ENCODE assay signal across 8 mouse cellular contexts in the genomic region with DNA sequence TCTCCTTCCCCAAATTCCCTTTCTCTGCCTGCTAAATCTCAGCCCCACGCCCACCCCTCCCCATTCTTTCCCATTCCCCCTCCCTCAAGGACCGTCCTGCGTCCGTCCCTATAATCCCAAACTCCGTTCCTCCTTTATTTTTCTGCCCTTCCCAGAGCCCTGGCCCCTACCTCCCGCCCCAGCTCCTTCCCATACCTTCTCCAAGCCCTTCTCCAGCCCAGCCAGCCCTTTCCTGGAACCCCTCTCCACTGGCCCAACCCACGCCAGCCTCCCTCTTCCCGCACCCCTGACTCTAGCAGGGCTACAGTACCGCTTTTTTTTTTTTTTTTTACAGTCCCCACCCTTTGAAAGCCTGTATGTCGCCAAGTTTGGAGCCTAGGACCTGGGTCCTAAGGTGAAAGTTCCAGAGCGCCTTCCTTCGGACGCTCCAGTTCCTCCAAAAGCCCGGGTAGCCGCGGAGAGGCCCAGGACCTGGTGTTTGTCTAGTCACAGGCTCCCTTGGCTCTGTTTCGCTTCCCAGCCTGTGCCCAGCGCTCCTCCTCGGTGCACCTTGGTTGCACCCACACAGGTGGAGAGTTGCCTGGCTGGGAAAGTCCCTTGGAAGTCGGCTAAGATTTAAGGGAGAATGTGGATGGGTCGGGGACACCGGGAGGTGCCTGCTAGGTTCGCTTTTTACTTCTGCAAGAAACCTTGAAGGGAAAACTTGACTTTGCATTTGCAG. TPM values are rescaled to one million over a fixed set of nuclear protein-coding genes. Genes with fewer than 3 reads are reported as not detected.
DNase-seq lines count a peak whose midpoint lies in the region; ATAC-seq and TF ChIP-seq lines count a peak whose summit lies in the region.

No protein-coding gene starts in this region.

- no peak; the same call in 1 of the 2 replicates for ATAC-seq in heart, embryonic 15.5 days (replicated peaks; ENCODE audit: insufficient number of reproducible peaks, insufficient read depth, low FRiP score, low read depth)
- ATAC-seq in neural tube, embryonic 15.5 days (ENCODE audit: low FRiP score): 0 out of 2 replicates have a peak, but pooled peaks have one; percentile 33

- peaks cover 21% of the 10 kb centered on the region for H3K4me1 ChIP-seq in liver, adult 2 months (ENCODE audit: control insufficient read depth, insufficient read depth, low read length)
- peaks cover 47% of the 10 kb centered on the region for H3K4me1 ChIP-seq in heart, embryonic 15.5 days (replicated peaks)
- peaks cover 51% of the 10 kb centered on the region for H3K4me1 ChIP-seq in limb, embryonic 10.5 days
- H3K4me1 ChIP-seq in neural tube, embryonic 15.5 days: peaks cover 33% of the 10 kb centered on the region

- peak overlapping the region; percentile 79 for H3K4me3 ChIP-seq in liver, adult 2 months (ENCODE audit: insufficient read depth, low read depth, low read length)
- peak overlapping the region; percentile 72 for H3K4me3 ChIP-seq in heart, embryonic 15.5 days
- H3K4me3 ChIP-seq in limb, embryonic 10.5 days: peak overlapping the region; percentile 62
- H3K4me3 ChIP-seq in neural tube, embryonic 15.5 days (replicated peaks): peak overlapping the region; percentile 46

- peak overlapping the region; percentile 92 for H3K4me2 ChIP-seq in heart, embryonic 15.5 days
- peak overlapping the region; percentile 99 for H3K4me2 ChIP-seq in neural tube, embryonic 15.5 days

- no peak for TF ChIP-seq CTCF in liver, adult 2 months (IDR thresholded peaks at IDR 0.05; ENCODE audit: low read depth, low read length)

- H3K79me2 ChIP-seq in liver, adult 2 months (ENCODE audit: control insufficient read depth, insufficient read depth, low read length): peaks cover 23% of the 10 kb centered on the region

- H3K27ac ChIP-seq in liver, adult 2 months (replicated peaks; ENCODE audit: insufficient read depth, low read depth, low read length): peak overlapping the region; percentile 32
- H3K27ac ChIP-seq in heart, embryonic 15.5 days: peak overlapping the region; percentile 93
- no peak overlapping the region for H3K27ac ChIP-seq in limb, embryonic 10.5 days
- H3K27ac ChIP-seq in neural tube, embryonic 15.5 days (replicated peaks): no peak overlapping the region

- peak; percentile 52 for DNase-seq in liver, adult 2 months (ENCODE audit: extremely low read depth, low read depth, low spot score)
- no peak for DNase-seq in liver
- DNase-seq in limb, embryonic 10.5 days (ENCODE audit: low spot score): peak; percentile 45
- no peak for DNase-seq in Muller cell, postnatal 12 days (ENCODE audit: inconsistent ontology term)
- DNase-seq in gastrocnemius, postnatal 25 days: no peak
- no peak for DNase-seq in cerebellum, adult 18-20 months

- no peaks in the 10 kb centered on the region for H3K27me3 ChIP-seq in liver, adult 2 months (ENCODE audit: control insufficient read depth, insufficient read depth, low read length)
- H3K27me3 ChIP-seq in heart, embryonic 15.5 days: peaks cover 6% of the 10 kb centered on the region
- H3K27me3 ChIP-seq in limb, embryonic 10.5 days (ENCODE audit: low read depth, poor library complexity, severe bottlenecking): peaks cover 97% of the 10 kb centered on the region
- peaks cover 74% of the 10 kb centered on the region for H3K27me3 ChIP-seq in neural tube, embryonic 15.5 days (replicated peaks)

- 11% methylated on average over 23 of the region's 23 CpGs for WGBS in liver, adult 2 months
- WGBS in heart, embryonic 15.5 days: 5% methylated on average over 23 of the region's 23 CpGs
- WGBS in limb, embryonic 10.5 days: 1% methylated on average over 23 of the region's 23 CpGs
- WGBS in neural tube, embryonic 15.5 days: 4% methylated on average over 23 of the region's 23 CpGs

- H3K9me3 ChIP-seq in heart, embryonic 15.5 days (replicated peaks): no peaks in the 10 kb centered on the region
- H3K9me3 ChIP-seq in limb, embryonic 10.5 days (replicated peaks): no peaks in the 10 kb centered on the region
- H3K9me3 ChIP-seq in neural tube, embryonic 15.5 days (replicated peaks): no peaks in the 10 kb centered on the region

- peak overlapping the region; percentile 69 for H3K9ac ChIP-seq in liver, adult 2 months (ENCODE audit: low read depth, low read length)
- peak overlapping the region; percentile 77 for H3K9ac ChIP-seq in heart, embryonic 15.5 days
- no peak overlapping the region for H3K9ac ChIP-seq in neural tube, embryonic 15.5 days (replicated peaks)

- TF ChIP-seq POLR2A in liver, adult 2 months (IDR thresholded peaks at IDR 0.05; ENCODE audit: extremely low read depth, insufficient read depth, low read length): no peak

- H3K36me3 ChIP-seq in liver, adult 2 months (ENCODE audit: control insufficient read depth, insufficient read depth, low read length): no peaks in the 10 kb centered on the region
- no peaks in the 10 kb centered on the region for H3K36me3 ChIP-seq in heart, embryonic 15.5 days
- H3K36me3 ChIP-seq in limb, embryonic 10.5 days: no peaks in the 10 kb centered on the region
- H3K36me3 ChIP-seq in neural tube, embryonic 15.5 days: no peaks in the 10 kb centered on the region

RNA-seq across cellular contexts. Expression of a gene that starts 0.5 kb away (rescaled TPM):
- 15.9 and 19.7 TPM in 2 replicates for total RNA-seq in liver, adult 2 months (2014; rRNA removed)
- 21.2 and 23.0 TPM in 2 replicates for polyA plus RNA-seq in liver, adult 2 months (2012; rRNA removed)
- polyA plus RNA-seq in heart, embryonic 15.5 days (2015; fragmentation: Nextera tagmentation; extraction: Ambion mirVana): 36.1 and 37.2 TPM in 2 replicates
- polyA plus RNA-seq in limb, embryonic 10.5 days (2016; fragmentation: Nextera tagmentation; extraction: Ambion mirVana): 0.99 and 1.9 TPM in 2 replicates
- 1.00 and 3.0 TPM in 2 replicates for polyA plus RNA-seq in neural tube, embryonic 15.5 days (2015; fragmentation: Nextera tagmentation; extraction: Ambion mirVana)
- total RNA-seq in gastrocnemius, postnatal 25 days (2021): under 1 TPM; 0.51 to 0.90 TPM

RNA-seq across cellular contexts. Expression of a gene that starts 18.3 kb away (rescaled TPM):
- total RNA-seq in liver, adult 2 months (2014; rRNA removed): 84.7 and 94.8 TPM in 2 replicates
- polyA plus RNA-seq in liver, adult 2 months (2012; rRNA removed): 110 and 112 TPM in 2 replicates
- 70.0 and 94.5 TPM in 2 replicates for polyA plus RNA-seq in heart, embryonic 15.5 days (2015; fragmentation: Nextera tagmentation; extraction: Ambion mirVana)
- 105 and 116 TPM in 2 replicates for polyA plus RNA-seq in limb, embryonic 10.5 days (2016; fragmentation: Nextera tagmentation; extraction: Ambion mirVana)
- 149 and 154 TPM in 2 replicates for polyA plus RNA-seq in neural tube, embryonic 15.5 days (2015; fragmentation: Nextera tagmentation; extraction: Ambion mirVana)
- total RNA-seq in gastrocnemius, postnatal 25 days (2021): 10 to 100 TPM; 26.3 to 28.9 TPM

Comparison
In these comparisons a context has a peak if more than half of its experiments do, and no peak if none do; other contexts are left out.
1. DNase-seq: peak in liver, adult 2 months (single experiment) and limb, embryonic 10.5 days (single experiment); none in liver (single experiment), Muller cell, postnatal 12 days (single experiment), gastrocnemius, postnatal 25 days (single experiment) and cerebellum, adult 18-20 months (0 of 2).
2. H3K27ac ChIP-seq: peak in liver, adult 2 months (single experiment) and heart, embryonic 15.5 days (single experiment); none in limb, embryonic 10.5 days (single experiment) and neural tube, embryonic 15.5 days (single experiment).
3. Peak in every context shown above with its lines, with median percentiles within 50 percentile points of each other: H3K4me3 ChIP-seq.